Comparison of ENCODE assay signal across 8 mouse cellular contexts in the genomic region with DNA sequence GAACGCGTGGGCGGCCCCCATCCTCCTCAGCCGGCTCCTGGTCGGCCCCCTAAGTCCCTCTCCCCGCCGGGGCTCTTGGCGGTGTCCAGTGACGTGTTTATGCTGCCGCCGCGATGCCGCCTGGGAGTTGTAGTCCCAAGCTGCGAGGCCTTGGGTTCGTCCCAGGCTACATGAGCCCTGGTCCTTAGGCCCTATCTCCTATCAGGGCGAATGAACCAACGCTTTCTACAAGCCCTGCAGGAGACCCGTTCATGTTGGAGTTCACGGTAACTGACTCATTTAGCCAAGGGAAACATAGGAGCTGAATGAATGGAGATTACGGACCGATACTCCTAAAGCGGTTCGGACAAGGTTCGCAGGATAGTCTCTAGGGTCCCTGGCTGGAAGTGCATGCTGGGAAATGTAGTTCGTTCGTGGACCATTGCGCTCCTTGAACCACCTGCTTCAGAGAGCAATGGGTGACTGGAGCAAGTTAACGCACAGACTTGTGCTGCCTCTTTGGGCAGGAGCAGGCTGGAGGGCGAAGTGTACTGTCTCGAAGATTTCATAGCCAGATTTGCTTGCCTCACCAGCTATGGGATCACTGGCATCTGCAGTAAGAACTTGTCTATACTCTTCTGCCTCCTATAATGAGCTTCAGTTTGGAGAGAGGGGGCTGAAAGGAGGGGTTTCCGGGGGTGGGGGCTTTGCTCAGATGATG. TPM values are rescaled to one million over a fixed set of nuclear protein-coding genes. Genes with fewer than 3 reads are reported as not detected.
A peak's percentile ranks its signal among the peaks of the same experiment; 100 is the strongest.
DNase-seq lines count a peak whose midpoint lies in the region; ATAC-seq lines count a peak whose summit lies in the region.

A gene (minus strand): TSS at position 77 of the 700 bp plus-strand sequence.

- no peaks in the 10 kb centered on the region for H3K9me3 ChIP-seq in forebrain, embryonic 14.5 days (replicated peaks; ENCODE audit: control insufficient read depth, low read length)
- no peaks in the 10 kb centered on the region for H3K9me3 ChIP-seq in neural tube, embryonic 15.5 days (replicated peaks)

- peak within 1 kb of the TSS; percentile 93 for H3K27ac ChIP-seq in forebrain, embryonic 14.5 days (ENCODE audit: low read depth, low read length)
- peak within 1 kb of the TSS; percentile 95 for H3K27ac ChIP-seq in neural tube, embryonic 15.5 days (replicated peaks)

- peak within 1 kb of the TSS; percentile 91 for H3K9ac ChIP-seq in forebrain, embryonic 14.5 days (ENCODE audit: low read length)
- H3K9ac ChIP-seq in neural tube, embryonic 15.5 days (replicated peaks) = peak within 1 kb of the TSS; percentile 82

- under 1% methylated on average over 31 of the region's 31 CpGs for WGBS in forebrain, embryonic 14.5 days
- WGBS in neural tube, embryonic 15.5 days = 1% methylated on average over 29 of the region's 31 CpGs

- peaks cover 18% of the 10 kb centered on the region for H3K36me3 ChIP-seq in forebrain, embryonic 14.5 days (ENCODE audit: control insufficient read depth, insufficient read depth, low read length)
- peaks cover 14% of the 10 kb centered on the region for H3K36me3 ChIP-seq in neural tube, embryonic 15.5 days

- intact Hi-C loops in heart, postnatal 14 days (cut with DNase I) = no loop called here

- H3K4me2 ChIP-seq in forebrain, embryonic 14.5 days (ENCODE audit: low read length) = peak within 1 kb of the TSS; percentile 99
- peak within 1 kb of the TSS; percentile 89 for H3K4me2 ChIP-seq in neural tube, embryonic 15.5 days

- DNase-seq in ES-CJ7 (ENCODE audit: low read depth, low spot score) = peak; percentile 95
- DNase-seq in cerebellum, adult 11 months = peak; percentile 92
- peak; percentile 97 for DNase-seq in forebrain, embryonic 14.5 days (ENCODE audit: low spot score)
- peak; percentile 93 to 95 for DNase-seq in heart, postnatal 14 days
- DNase-seq in layer of hippocampus, adult 11-12 months (ENCODE audit: low spot score) = peak; percentile 93
- DNase-seq in lung, adult 18-20 months = peak; percentile 93
- DNase-seq in testis, postnatal 14 days (ENCODE audit: low spot score) = peak; percentile 96

- peak within 1 kb of the TSS; percentile 91 for H3K4me3 ChIP-seq in forebrain, embryonic 14.5 days (ENCODE audit: low read depth, low read length)
- peak within 1 kb of the TSS; percentile 80 for H3K4me3 ChIP-seq in neural tube, embryonic 15.5 days (replicated peaks)

- peaks cover 20% of the 10 kb centered on the region for H3K4me1 ChIP-seq in forebrain, embryonic 14.5 days (ENCODE audit: control insufficient read depth, insufficient read depth, low read length)
- peaks cover 44% of the 10 kb centered on the region for H3K4me1 ChIP-seq in neural tube, embryonic 15.5 days

- H3K27me3 ChIP-seq in forebrain, embryonic 14.5 days (replicated peaks; ENCODE audit: control insufficient read depth, insufficient read depth, low read length) = no peaks in the 10 kb centered on the region
- H3K27me3 ChIP-seq in neural tube, embryonic 15.5 days (replicated peaks) = no peaks in the 10 kb centered on the region

- ATAC-seq in forebrain, embryonic 14.5 days = peak; percentile 99
- ATAC-seq in neural tube, embryonic 15.5 days (ENCODE audit: low FRiP score) = peak; percentile 95

RNA-seq across cellular contexts. Expression of the gene that starts here (rescaled TPM):
- 12.8 and 13.8 TPM in 2 replicates for polyA plus RNA-seq in forebrain, embryonic 14.5 days (2014; fragmentation: Nextera tagmentation; extraction: Ambion mirVana)
- 10 to 100 TPM; 17.0 to 22.4 TPM for total RNA-seq in heart, postnatal 14 days (2021)
- 15.3 and 21.0 TPM in 2 replicates for polyA plus RNA-seq in neural tube, embryonic 15.5 days (2015; fragmentation: Nextera tagmentation; extraction: Ambion mirVana)

Comparison
In these comparisons a context has a peak if more than half of its experiments do, and no peak if none do; other contexts are left out.
1. Peak in every context shown above with its lines: DNase-seq, ATAC-seq, H3K4me3 ChIP-seq and H3K27ac ChIP-seq.